Mouse (Mus musculus) cerebellum, adult 2 months (tissue): ENCODE measurements around the gene Cdc16.

Experiments
- CTCF ChIP-seq: fragments of 200-500 bp; IDR thresholded peaks from 2 replicates; pipeline ENCODE4 v1.5.1; 2011; ENCODE audit warnings: low read depth, mild to moderate bottlenecking, control low read depth, low read length, moderate library complexity, borderline replicate concordance; ENCODE audit not compliant: insufficient read depth
- POLR2A ChIP-seq: fragments of 200-500 bp; IDR thresholded peaks from 2 replicates; pipeline ENCODE4 v1.6.1; 2011; ENCODE audit warnings: low read length, control low read depth, borderline replicate concordance; ENCODE audit not compliant: insufficient read depth

DNA sequence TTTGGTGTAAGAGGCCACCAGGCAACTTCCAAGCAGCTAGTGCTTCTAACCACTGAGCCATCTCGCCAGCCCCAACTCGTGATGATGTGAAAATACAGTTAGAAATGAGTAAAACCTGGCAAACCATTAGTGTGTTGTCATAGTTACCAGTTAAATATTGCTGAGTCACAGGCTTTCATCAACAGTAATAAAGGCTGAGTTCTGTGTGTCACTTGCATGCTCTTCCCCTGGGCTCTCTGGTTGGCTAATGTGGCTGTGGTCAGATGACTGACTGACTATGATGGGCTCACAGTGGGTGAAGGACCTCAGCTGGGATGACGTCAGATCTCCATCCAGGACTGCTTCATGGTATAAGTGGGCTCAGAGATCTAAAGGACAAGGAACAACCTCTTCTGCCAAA lies 23.1 kb downstream of the Cdc16 start:
- TF ChIP-seq POLR2A (no peak), CTCF (no peak)
